In genomic region chr12:104593526-104594155, GRCm38 (mm10) we compare ENCODE assay signal across 8 mouse cellular contexts.
DNase-seq lines count a peak whose midpoint lies in the region; ATAC-seq lines count a peak whose summit lies in the region.

No protein-coding gene starts in this region.

- no peaks in the 10 kb centered on the region for H3K36me3 ChIP-seq in embryonic facial prominence, embryonic 11.5 days (replicated peaks; ENCODE audit: control insufficient read depth, insufficient read depth, low read depth, low read length)

- H3K4me2 ChIP-seq in embryonic facial prominence, embryonic 11.5 days (ENCODE audit: low read depth, low read length) = no peak overlapping the region

- no peak overlapping the region for H3K4me3 ChIP-seq in embryonic facial prominence, embryonic 11.5 days (ENCODE audit: low read depth, low read length)

- peak; percentile 83 for ATAC-seq in embryonic facial prominence, embryonic 11.5 days (replicated peaks; ENCODE audit: insufficient number of reproducible peaks, low FRiP score, low TSS enrichment, low read depth)
- ATAC-seq in erythroblast, adult 5-6 weeks (replicated peaks; ENCODE audit: low FRiP score, poor library complexity, severe bottlenecking) = no peak

- H3K27me3 ChIP-seq in embryonic facial prominence, embryonic 11.5 days (ENCODE audit: control insufficient read depth, insufficient read depth, low read length) = no peaks in the 10 kb centered on the region

- H3K4me1 ChIP-seq in embryonic facial prominence, embryonic 11.5 days (ENCODE audit: control insufficient read depth, insufficient read depth, low read length) = no peaks in the 10 kb centered on the region; the same call in 1 of the 2 replicates

- no peaks in the 10 kb centered on the region for H3K9me3 ChIP-seq in embryonic facial prominence, embryonic 11.5 days (replicated peaks; ENCODE audit: control insufficient read depth, low read length)

- peak overlapping the region; percentile 3; the same call in 1 of the 2 replicates for H3K9ac ChIP-seq in embryonic facial prominence, embryonic 11.5 days (replicated peaks; ENCODE audit: low read length)

- intact Hi-C loops in gastrocnemius, postnatal 36 days (cut with DNase I) = no loop called here
- intact Hi-C loops in left cerebral cortex, postnatal 4 days (cut with DNase I) = no loop called here

- peak overlapping the region; percentile 36; the same call in 1 of the 2 replicates for H3K27ac ChIP-seq in embryonic facial prominence, embryonic 11.5 days (replicated peaks; ENCODE audit: low read depth, low read length)

- peak; percentile 16 for DNase-seq in cerebellum, adult 11-12 months
- peak; percentile 88 for DNase-seq in embryonic facial prominence, embryonic 11.5 days (ENCODE audit: low spot score)
- peak; percentile 63 to 70 for DNase-seq in gastrocnemius, postnatal 36 days
- peak; percentile 36 for DNase-seq in kidney, adult 18-20 months
- DNase-seq in left cerebral cortex, postnatal 4 days = peak; percentile 93
- DNase-seq in retina, embryonic 14.5 days (ENCODE audit: low spot score) = peak; percentile 60
- no peak for DNase-seq in adipocyte (ENCODE audit: low spot score)

- 22% methylated on average over 19 of the region's 19 CpGs for WGBS in embryonic facial prominence, embryonic 11.5 days
